Mouse (Mus musculus): Measurements from ENCODE around the gene Usp36. TPM values are rescaled to one million over a fixed set of nuclear protein-coding genes. Genes with fewer than 3 reads are reported as not detected.
A peak's percentile ranks its signal among the peaks of the same experiment; 100 is the strongest.

The Usp36 gene
- polyA plus RNA-seq, 1 experiment, result 3.9 TPM

DNA sequence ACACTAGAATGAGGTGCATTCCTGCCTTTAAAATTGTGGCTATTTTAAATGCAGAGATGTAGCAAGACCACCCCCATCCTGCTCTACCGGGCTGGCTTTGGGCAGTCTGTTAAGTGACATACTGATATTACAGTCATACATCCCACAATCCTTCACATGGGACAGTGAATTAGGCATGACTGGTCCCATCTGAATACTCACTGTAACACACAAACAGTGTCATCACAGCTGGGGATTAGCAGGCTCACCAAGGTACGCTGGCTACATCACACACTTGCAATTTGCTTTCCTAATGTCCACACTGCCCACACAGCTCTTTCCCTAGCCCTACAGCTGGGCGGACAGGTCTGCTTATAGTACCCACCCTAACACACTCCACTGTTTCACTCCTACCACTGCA is 9.8 kb downstream of the Usp36 start:
- no peak for TF ChIP-seq POLR2A (IDR thresholded peaks at IDR 0.05; ENCODE audit: control insufficient read depth, low read depth, low read length)
- TF ChIP-seq CTCF (IDR thresholded peaks at IDR 0.05; ENCODE audit: control insufficient read depth, insufficient read depth, insufficient replicate concordance, low read depth, low read length), result no peak
- Histone ChIP-seq H3K27me3 (ENCODE audit: control insufficient read depth, insufficient read depth, low read length) (no peaks in the 10 kb centered on the region), H3K4me3 (ENCODE audit: control insufficient read depth, low read depth, low read length) (no peak overlapping the region), H3K27ac (ENCODE audit: control insufficient read depth, insufficient read depth, low read depth, low read length) (no peak overlapping the region), H3K36me3 (ENCODE audit: control insufficient read depth, insufficient read depth, low read length) (no peaks in the 10 kb centered on the region), H3K4me1 (ENCODE audit: control insufficient read depth, insufficient read depth, low read length) (no peaks in the 10 kb centered on the region)

DNA sequence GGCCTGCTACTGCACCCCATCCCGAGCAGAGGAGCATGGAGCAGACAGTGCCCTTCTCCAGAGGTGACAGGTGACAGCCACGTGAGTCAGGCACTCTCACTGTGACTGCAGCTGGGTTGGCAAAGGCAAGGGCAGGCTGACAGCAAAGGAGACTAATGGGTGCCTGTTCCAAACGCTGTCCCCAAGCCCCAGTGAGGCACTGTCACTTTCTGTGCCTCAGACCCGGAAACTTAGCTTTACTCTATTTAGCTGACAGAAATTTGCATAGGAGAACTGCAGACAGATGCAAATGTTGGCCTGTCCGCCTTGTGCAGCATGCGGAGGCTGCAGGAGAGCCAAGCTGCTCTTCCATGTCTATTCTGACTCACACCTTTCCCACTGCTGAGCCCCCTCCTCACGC is 13.7 kb downstream of the Usp36 start:
- peak overlapping the region; percentile 63 for H3K4me3 ChIP-seq (ENCODE audit: control insufficient read depth, low read depth, low read length)
- H3K4me1 ChIP-seq (ENCODE audit: control insufficient read depth, insufficient read depth, low read length), result no peaks in the 10 kb centered on the region
- no peak overlapping the region for H3K27ac ChIP-seq (ENCODE audit: control insufficient read depth, insufficient read depth, low read depth, low read length)
- TF ChIP-seq CTCF (IDR thresholded peaks at IDR 0.05; ENCODE audit: control insufficient read depth, insufficient read depth, insufficient replicate concordance, low read depth, low read length) (no peak), POLR2A (IDR thresholded peaks at IDR 0.05; ENCODE audit: control insufficient read depth, low read depth, low read length) (no peak)
- H3K36me3 ChIP-seq (ENCODE audit: control insufficient read depth, insufficient read depth, low read length), result no peaks in the 10 kb centered on the region
- no peaks in the 10 kb centered on the region for H3K27me3 ChIP-seq (ENCODE audit: control insufficient read depth, insufficient read depth, low read length)

DNA sequence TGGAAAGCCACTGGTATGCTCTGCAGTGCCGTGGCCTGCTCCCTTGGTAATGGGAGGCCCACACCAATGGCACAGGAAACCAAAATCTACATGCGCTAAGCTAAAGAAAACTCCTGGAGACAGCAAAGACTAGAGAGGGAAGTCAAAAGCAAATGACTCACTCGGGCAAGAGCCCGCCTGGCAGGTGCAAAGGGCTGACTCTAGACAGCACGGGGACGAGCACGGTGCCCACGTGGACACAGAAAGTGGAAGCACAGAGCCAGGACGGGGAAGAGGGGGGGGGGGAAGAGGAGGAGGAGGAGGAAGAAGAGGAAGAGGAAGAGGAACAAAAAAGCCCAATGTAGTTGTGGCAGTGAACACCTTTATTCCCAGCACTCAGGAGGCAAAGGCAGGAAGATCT is 15.0 kb downstream of the Usp36 start:
- Histone ChIP-seq H3K27me3 (ENCODE audit: control insufficient read depth, insufficient read depth, low read length) (no peaks in the 10 kb centered on the region), H3K36me3 (ENCODE audit: control insufficient read depth, insufficient read depth, low read length) (no peaks in the 10 kb centered on the region), H3K4me3 (ENCODE audit: control insufficient read depth, low read depth, low read length) (no peak overlapping the region), H3K4me1 (ENCODE audit: control insufficient read depth, insufficient read depth, low read length) (no peaks in the 10 kb centered on the region), H3K27ac (ENCODE audit: control insufficient read depth, insufficient read depth, low read depth, low read length) (no peak overlapping the region)
- TF ChIP-seq POLR2A (IDR thresholded peaks at IDR 0.05; ENCODE audit: control insufficient read depth, low read depth, low read length) (no peak), CTCF (IDR thresholded peaks at IDR 0.05; ENCODE audit: control insufficient read depth, insufficient read depth, insufficient replicate concordance, low read depth, low read length) (no peak)

- Histone ChIP-seq H3K4me1 (ENCODE audit: control insufficient read depth, insufficient read depth, low read length) (no peaks in the 10 kb centered on the region), H3K27me3 (ENCODE audit: control insufficient read depth, insufficient read depth, low read length) (no peaks in the 10 kb centered on the region), H3K36me3 (ENCODE audit: control insufficient read depth, insufficient read depth, low read length) (no peaks in the 10 kb centered on the region; the same call in 1 of the 2 replicates), H3K27ac (ENCODE audit: control insufficient read depth, insufficient read depth, low read depth, low read length) (no peak overlapping the region), H3K4me3 (ENCODE audit: control insufficient read depth, low read depth, low read length) (no peak overlapping the region)
- TF ChIP-seq POLR2A (IDR thresholded peaks at IDR 0.05; ENCODE audit: control insufficient read depth, low read depth, low read length), result no peak
- peak; percentile 14; the same call in 1 of the 2 replicates for TF ChIP-seq CTCF (IDR thresholded peaks at IDR 0.05; ENCODE audit: control insufficient read depth, insufficient read depth, insufficient replicate concordance, low read depth, low read length)
Measured at GRCm38 (mm10) chr11:118269827-118270226, 20.2 kb downstream of the Usp36 start.

GRCm38 (mm10) chr11:118266666-118267046 is 23.4 kb downstream of the Usp36 start:
- TF ChIP-seq POLR2A (IDR thresholded peaks at IDR 0.05; ENCODE audit: control insufficient read depth, low read depth, low read length) (no peak), CTCF (IDR thresholded peaks at IDR 0.05; ENCODE audit: control insufficient read depth, insufficient read depth, insufficient replicate concordance, low read depth, low read length) (no peak)
- Histone ChIP-seq H3K36me3 (ENCODE audit: control insufficient read depth, insufficient read depth, low read length) (no peaks in the 10 kb centered on the region; the same call in 1 of the 2 replicates), H3K27ac (ENCODE audit: control insufficient read depth, insufficient read depth, low read depth, low read length) (no peak overlapping the region), H3K4me3 (ENCODE audit: control insufficient read depth, low read depth, low read length) (no peak overlapping the region), H3K27me3 (ENCODE audit: control insufficient read depth, insufficient read depth, low read length) (no peaks in the 10 kb centered on the region), H3K4me1 (ENCODE audit: control insufficient read depth, insufficient read depth, low read length) (no peaks in the 10 kb centered on the region)

GRCm38 (mm10) chr11:118266044-118266665 is 23.9 kb downstream of the Usp36 start:
- Histone ChIP-seq H3K36me3 (ENCODE audit: control insufficient read depth, insufficient read depth, low read length) (no peaks in the 10 kb centered on the region; the same call in 1 of the 2 replicates), H3K27me3 (ENCODE audit: control insufficient read depth, insufficient read depth, low read length) (no peaks in the 10 kb centered on the region)

DNA sequence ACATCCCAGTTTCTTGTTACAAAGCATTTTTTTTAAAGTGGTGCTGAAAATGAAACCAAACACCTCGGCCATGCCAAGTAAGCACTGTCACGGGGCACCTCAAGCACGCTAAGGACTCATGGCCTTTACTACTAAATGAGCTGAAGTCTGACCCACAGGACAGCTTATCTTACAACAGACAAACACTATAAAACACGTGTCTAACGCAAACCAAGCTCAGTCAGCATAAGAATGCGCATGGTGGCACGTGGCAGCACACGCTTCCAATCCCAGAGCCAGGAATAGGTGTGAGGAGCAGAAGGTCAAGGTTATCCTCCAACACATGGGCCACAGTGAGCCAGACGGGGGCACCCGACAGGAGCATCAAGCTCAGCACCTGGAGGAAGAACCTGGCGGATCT is 24.4 kb downstream of the Usp36 start:
- no peaks in the 10 kb centered on the region for H3K4me1 ChIP-seq (ENCODE audit: control insufficient read depth, insufficient read depth, low read length)

More at GRCm38 (mm10) chr11:118266044-118266665, 23.9 kb downstream of the Usp36 start:
- H3K27ac ChIP-seq (ENCODE audit: control insufficient read depth, insufficient read depth, low read depth, low read length), result no peak overlapping the region
- H3K4me3 ChIP-seq (ENCODE audit: control insufficient read depth, low read depth, low read length), result no peak overlapping the region
- H3K4me1 ChIP-seq (ENCODE audit: control insufficient read depth, insufficient read depth, low read length), result no peaks in the 10 kb centered on the region
- no peak for TF ChIP-seq CTCF (IDR thresholded peaks at IDR 0.05; ENCODE audit: control insufficient read depth, insufficient read depth, insufficient replicate concordance, low read depth, low read length)
- TF ChIP-seq POLR2A (IDR thresholded peaks at IDR 0.05; ENCODE audit: control insufficient read depth, low read depth, low read length), result no peak

More for the DNA sequence above, 24.4 kb downstream of the Usp36 start:
- no peak for TF ChIP-seq CTCF (IDR thresholded peaks at IDR 0.05; ENCODE audit: control insufficient read depth, insufficient read depth, insufficient replicate concordance, low read depth, low read length)
- TF ChIP-seq POLR2A (IDR thresholded peaks at IDR 0.05; ENCODE audit: control insufficient read depth, low read depth, low read length), result no peak
- H3K27ac ChIP-seq (ENCODE audit: control insufficient read depth, insufficient read depth, low read depth, low read length), result no peak overlapping the region
- H3K27me3 ChIP-seq (ENCODE audit: control insufficient read depth, insufficient read depth, low read length), result no peaks in the 10 kb centered on the region
- no peaks in the 10 kb centered on the region; the same call in 1 of the 2 replicates for H3K36me3 ChIP-seq (ENCODE audit: control insufficient read depth, insufficient read depth, low read length)
- no peak overlapping the region for H3K4me3 ChIP-seq (ENCODE audit: control insufficient read depth, low read depth, low read length)

Measured in testis, adult 2 months (tissue).